Mouse (Mus musculus) forebrain, embryonic 13.5 days (tissue): Measurements from ENCODE around the gene Myh2. TPM values are rescaled to one million over a fixed set of nuclear protein-coding genes. Genes with fewer than 3 reads are reported as not detected.

ENCODE experiments used
- ATAC-seq: fragments of 200-750 bp; cut with Nextera tagmentation; 2 replicates; pipeline ENCODE4 v1.8.0; 2017
- H3K27ac ChIP-seq: fragments of 300-500 bp; sonication (generic); 2 replicates; pipeline ENCODE4 v1.5.1; 2015; ENCODE audit warnings: inconsistent platforms, mild to moderate bottlenecking, moderate library complexity
- H3K27me3 ChIP-seq: fragments of 300-500 bp; sonication (generic); 2 replicates; pipeline ENCODE4 v1.6.1; 2015; ENCODE audit warnings: mild to moderate bottlenecking, inconsistent platforms
- H3K36me3 ChIP-seq: fragments of 300-500 bp; sonication (generic); 2 replicates; pipeline ENCODE4 v1.6.1; 2015; ENCODE audit warnings: mild to moderate bottlenecking, inconsistent platforms; ENCODE audit not compliant: poor library complexity, severe bottlenecking
- H3K4me1 ChIP-seq: fragments of 300-500 bp; sonication (generic); 2 replicates; pipeline ENCODE4 v1.6.1; 2015; ENCODE audit warnings: inconsistent platforms
- H3K4me2 ChIP-seq: fragments of 300-500 bp; sonication (generic); 2 replicates; pipeline ENCODE4 v1.6.1; 2015; ENCODE audit warnings: inconsistent platforms, mild to moderate bottlenecking, moderate library complexity
- H3K4me3 ChIP-seq: fragments of 300-500 bp; sonication (generic); 2 replicates; pipeline ENCODE4 v1.5.1; 2015; ENCODE audit warnings: mild to moderate bottlenecking, inconsistent platforms
- H3K9ac ChIP-seq: fragments of 300-500 bp; sonication (generic); 2 replicates; pipeline ENCODE4 v1.6.1; 2015; ENCODE audit warnings: mild to moderate bottlenecking, inconsistent platforms
- H3K9me3 ChIP-seq: fragments of 300-500 bp; sonication (generic); replicated peaks from 2 replicates; pipeline ENCODE4 v1.6.1; 2016; ENCODE audit warnings: inconsistent platforms
- WGBS: fragments of 180-500 bp; shearing (Covaris S2); methylation state at CpG from one replicate; pipeline ENCODE4 v1.1.7; 2015; 5-methylcytosine and 5-hydroxymethylcytosine counted together
- polyA plus RNA-seq: library from polyadenylated mRNA; unstranded; fragments of >200 nt; fragmentation: Nextera tagmentation; extraction: Ambion mirVana; gene quantifications from 2 replicates; pipeline ENCODE4 v1.2.1, GENCODE M21; 2015

Gene Myh2
- polyA plus RNA-seq, 1 experiment from 2014 or later = not detected

- H3K4me1 ChIP-seq = no peaks in the 10 kb centered on the region
- H3K27ac ChIP-seq = no peak overlapping the region
- H3K9me3 ChIP-seq = no peaks in the 10 kb centered on the region
- 86% methylated on average over 3 of the region's 3 CpGs for WGBS
- no peaks in the 10 kb centered on the region for H3K27me3 ChIP-seq
- H3K4me2 ChIP-seq = no peak overlapping the region
- no peak overlapping the region for H3K9ac ChIP-seq
- H3K36me3 ChIP-seq = no peaks in the 10 kb centered on the region
- no peak for ATAC-seq
- no peak overlapping the region for H3K4me3 ChIP-seq
Measured at GRCm38 (mm10) chr11:67160131-67160530, 10.7 kb upstream of the Myh2 start.

DNA sequence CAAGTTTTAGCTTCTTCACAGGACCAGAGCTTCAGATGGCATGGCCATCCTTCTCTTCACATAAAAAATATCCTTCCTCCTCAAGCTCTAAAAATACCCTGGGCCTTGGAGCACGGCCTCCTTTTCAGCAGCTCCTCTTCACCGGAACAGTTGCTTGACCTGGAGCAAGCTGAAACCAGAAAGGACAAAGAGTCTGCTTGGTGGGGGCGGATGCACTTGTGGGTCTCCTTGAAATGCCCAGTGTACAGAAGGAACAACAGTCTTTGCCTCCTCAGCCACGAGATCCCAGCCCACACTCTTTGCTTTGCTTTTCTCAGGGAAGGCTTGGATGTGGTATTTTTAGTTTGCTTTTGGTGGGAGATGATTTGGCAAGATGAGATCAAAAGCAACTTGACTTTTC, 7.1 kb upstream of the Myh2 start:
- no peak overlapping the region for H3K9ac ChIP-seq
- H3K4me2 ChIP-seq = no peak overlapping the region
- no peak overlapping the region for H3K4me3 ChIP-seq
- WGBS = 81% methylated on average over 4 of the region's 4 CpGs
- H3K27ac ChIP-seq = no peak overlapping the region
- H3K9me3 ChIP-seq = no peaks in the 10 kb centered on the region
- no peak for ATAC-seq
- H3K36me3 ChIP-seq = no peaks in the 10 kb centered on the region
- no peaks in the 10 kb centered on the region for H3K4me1 ChIP-seq
- H3K27me3 ChIP-seq = no peaks in the 10 kb centered on the region

DNA sequence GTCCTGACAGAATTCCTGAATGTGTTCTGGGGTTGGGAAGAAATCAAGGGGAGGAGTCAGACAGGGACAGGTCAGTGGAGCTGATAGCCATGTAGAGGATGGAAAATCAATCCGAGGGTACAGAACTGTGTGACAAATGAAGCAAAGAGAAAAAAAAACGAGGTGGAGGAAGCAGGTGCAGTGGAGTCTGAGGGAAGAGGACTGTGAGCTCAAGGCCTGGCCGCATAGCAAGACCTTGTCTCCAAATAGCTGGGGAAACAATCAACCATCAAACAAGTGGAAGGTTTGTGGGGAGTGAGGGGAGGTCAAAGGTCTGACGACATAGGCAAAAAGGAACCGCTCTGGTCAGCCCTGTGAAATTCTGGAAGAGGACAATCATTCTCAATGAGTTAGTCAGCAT, 6.0 kb upstream of the Myh2 start:
- no peak for ATAC-seq
- Histone ChIP-seq H3K36me3 (no peaks in the 10 kb centered on the region), H3K9ac (no peak overlapping the region), H3K4me3 (no peak overlapping the region), H3K9me3 (no peaks in the 10 kb centered on the region), H3K27me3 (no peaks in the 10 kb centered on the region), H3K4me1 (no peaks in the 10 kb centered on the region), H3K27ac (no peak overlapping the region), H3K4me2 (no peak overlapping the region)
- WGBS = 83% methylated on average over 5 of the region's 5 CpGs

DNA sequence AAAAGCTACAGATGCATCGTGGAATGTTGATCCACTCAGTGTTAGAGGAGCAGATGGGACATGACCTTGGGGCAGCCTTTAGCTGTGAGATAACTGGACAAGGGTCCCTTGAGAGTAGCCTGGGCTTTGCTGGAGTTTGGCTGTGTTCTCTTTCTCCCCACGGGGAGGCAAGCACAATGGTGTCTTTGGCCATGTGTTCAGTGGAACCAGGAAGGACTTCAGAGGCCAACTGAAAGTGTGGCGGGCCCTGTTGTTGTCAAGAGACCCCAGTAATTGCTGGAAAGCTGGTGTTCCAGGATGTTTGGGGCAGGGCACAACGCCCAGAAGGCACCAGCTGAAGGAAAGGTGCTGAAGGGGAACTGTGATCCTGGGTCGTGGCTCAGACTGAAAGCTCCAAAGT, 1.5 kb upstream of the Myh2 start:
- no peaks in the 10 kb centered on the region for H3K9me3 ChIP-seq
- no peaks in the 10 kb centered on the region for H3K27me3 ChIP-seq
- H3K36me3 ChIP-seq = no peaks in the 10 kb centered on the region
- H3K27ac ChIP-seq = no peak overlapping the region
- H3K4me1 ChIP-seq = no peaks in the 10 kb centered on the region
- no peak overlapping the region for H3K4me2 ChIP-seq
- 65% methylated on average over 5 of the region's 5 CpGs for WGBS
- H3K9ac ChIP-seq = no peak overlapping the region
- H3K4me3 ChIP-seq = no peak overlapping the region
- no peak for ATAC-seq

DNA sequence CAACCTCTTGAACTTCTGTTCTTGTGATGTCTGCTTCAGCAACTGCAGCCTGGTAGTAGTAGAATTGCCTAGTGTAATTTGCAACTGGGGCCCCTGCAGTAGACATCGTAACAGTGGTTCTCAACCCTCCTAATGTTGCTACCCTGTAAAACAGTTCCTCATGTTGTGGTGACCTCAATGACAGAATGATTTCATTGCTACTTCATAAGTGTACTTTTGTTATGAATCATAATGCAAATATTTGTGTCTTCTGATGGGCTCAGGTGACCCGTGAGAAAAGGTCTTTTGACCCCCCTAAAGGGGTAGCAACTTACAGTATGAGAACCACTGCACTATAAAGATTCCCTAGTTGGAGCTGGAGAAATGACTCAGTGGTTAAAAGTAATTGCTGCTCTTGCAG, 1.6 kb downstream of the Myh2 start:
- no peak for ATAC-seq
- no peak overlapping the region for H3K4me3 ChIP-seq
- no peak overlapping the region for H3K4me2 ChIP-seq
- H3K9me3 ChIP-seq = no peaks in the 10 kb centered on the region
- no peak overlapping the region for H3K9ac ChIP-seq
- H3K27me3 ChIP-seq = no peaks in the 10 kb centered on the region
- no peaks in the 10 kb centered on the region for H3K36me3 ChIP-seq
- no peak overlapping the region for H3K27ac ChIP-seq
- H3K4me1 ChIP-seq = no peaks in the 10 kb centered on the region
- 91% methylated on average over 2 of the region's 2 CpGs for WGBS

DNA sequence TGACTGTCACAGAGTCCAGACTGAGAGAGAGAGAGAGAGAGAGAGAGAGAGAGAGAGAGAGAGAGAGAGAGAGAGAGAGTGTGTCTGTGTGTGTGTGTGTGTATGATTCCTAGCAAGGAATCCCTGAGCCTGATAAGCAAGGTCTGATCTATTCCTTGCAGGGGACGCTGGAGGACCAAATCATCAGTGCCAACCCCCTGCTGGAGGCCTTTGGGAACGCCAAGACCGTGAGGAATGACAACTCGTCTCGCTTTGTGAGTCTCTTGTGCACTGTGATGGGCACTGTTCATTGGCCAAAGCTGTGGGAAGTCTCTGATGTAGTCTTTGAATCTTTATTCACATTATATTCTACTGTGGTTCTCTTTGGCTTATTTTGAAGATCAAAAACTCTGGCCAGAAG, 5.5 kb downstream of the Myh2 start:
- 47% methylated on average over 5 of the region's 5 CpGs for WGBS

DNA sequence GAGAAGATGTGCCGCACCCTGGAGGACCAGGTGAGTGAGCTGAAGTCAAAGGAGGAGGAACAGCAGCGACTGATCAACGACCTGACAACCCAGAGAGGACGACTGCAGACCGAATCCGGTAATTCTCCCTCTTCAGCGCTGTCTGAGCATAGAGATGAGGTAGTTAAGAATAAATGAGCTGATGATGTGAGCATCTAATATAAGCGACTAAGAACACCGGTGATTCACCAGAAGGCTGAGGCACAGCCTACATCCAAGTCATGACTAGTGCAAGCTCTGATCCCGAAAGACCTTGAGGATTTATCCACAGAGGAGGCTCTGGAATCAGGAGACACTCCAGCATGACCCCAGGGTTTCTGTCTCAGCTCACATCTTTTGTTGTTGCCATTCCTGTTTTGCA, 19.5 kb downstream of the Myh2 start:
- Histone ChIP-seq H3K36me3 (no peaks in the 10 kb centered on the region), H3K27me3 (no peaks in the 10 kb centered on the region), H3K9ac (no peak overlapping the region), H3K4me3 (no peak overlapping the region), H3K4me2 (no peak overlapping the region), H3K9me3 (no peaks in the 10 kb centered on the region), H3K4me1 (no peaks in the 10 kb centered on the region), H3K27ac (no peak overlapping the region)
- 87% methylated on average over 10 of the region's 10 CpGs for WGBS
- ATAC-seq = no peak

More for the DNA sequence above, 5.5 kb downstream of the Myh2 start:
- no peak overlapping the region for H3K4me2 ChIP-seq
- H3K4me1 ChIP-seq = no peaks in the 10 kb centered on the region
- no peaks in the 10 kb centered on the region for H3K9me3 ChIP-seq
- no peaks in the 10 kb centered on the region for H3K27me3 ChIP-seq
- H3K36me3 ChIP-seq = no peaks in the 10 kb centered on the region
- no peak overlapping the region for H3K4me3 ChIP-seq
- H3K9ac ChIP-seq = no peak overlapping the region
- no peak for ATAC-seq
- H3K27ac ChIP-seq = no peak overlapping the region

- no peaks in the 10 kb centered on the region for H3K36me3 ChIP-seq
- H3K27ac ChIP-seq = no peak overlapping the region
- ATAC-seq = no peak
- H3K4me2 ChIP-seq = no peak overlapping the region
- H3K9ac ChIP-seq = no peak overlapping the region
- no peak overlapping the region for H3K4me3 ChIP-seq
- no peaks in the 10 kb centered on the region for H3K4me1 ChIP-seq
- no peaks in the 10 kb centered on the region for H3K9me3 ChIP-seq
- 90% methylated on average over 2 of the region's 2 CpGs for WGBS
- no peaks in the 10 kb centered on the region for H3K27me3 ChIP-seq
Measured at GRCm38 (mm10) chr11:67190814-67191213, 20.0 kb downstream of the Myh2 start.

GRCm38 (mm10) chr11:67191496-67191895, 20.7 kb downstream of the Myh2 start:
- Histone ChIP-seq H3K36me3 (no peaks in the 10 kb centered on the region), H3K9me3 (no peaks in the 10 kb centered on the region), H3K27ac (no peak overlapping the region), H3K27me3 (no peaks in the 10 kb centered on the region), H3K4me2 (no peak overlapping the region), H3K4me1 (no peaks in the 10 kb centered on the region), H3K9ac (no peak overlapping the region), H3K4me3 (no peak overlapping the region)
- 90% methylated on average over 14 of the region's 14 CpGs for whole genome bisulfite sequencing
- no peak for ATAC-seq

DNA sequence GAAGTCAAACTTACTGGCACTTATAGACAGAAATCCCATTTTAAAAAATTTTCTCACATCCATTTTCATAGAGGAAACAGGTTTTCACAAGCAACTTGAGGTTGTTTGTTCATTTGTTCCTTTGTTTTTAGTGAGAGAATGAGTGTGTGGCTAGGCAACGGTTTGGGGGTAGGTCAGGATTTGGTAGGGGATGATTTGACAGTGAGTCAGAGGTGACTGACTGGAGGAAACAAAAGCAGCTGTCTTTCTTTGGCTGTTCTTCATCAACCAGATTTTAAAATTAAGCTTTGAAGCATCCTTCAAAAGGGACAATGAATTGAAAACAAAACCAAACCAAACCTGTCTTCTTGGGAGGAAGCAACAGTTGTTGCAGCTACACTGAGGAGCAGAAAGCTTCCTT, 28.5 kb downstream of the Myh2 start:
- H3K27ac ChIP-seq = no peak overlapping the region
- no peak overlapping the region for H3K9ac ChIP-seq
- H3K4me3 ChIP-seq = no peak overlapping the region
- no peaks in the 10 kb centered on the region for H3K4me1 ChIP-seq
- 34% methylated on average over 1 of the region's 1 CpGs for WGBS
- no peaks in the 10 kb centered on the region for H3K27me3 ChIP-seq
- no peaks in the 10 kb centered on the region for H3K9me3 ChIP-seq
- no peak for ATAC-seq
- H3K4me2 ChIP-seq = no peak overlapping the region
- H3K36me3 ChIP-seq = no peaks in the 10 kb centered on the region

DNA sequence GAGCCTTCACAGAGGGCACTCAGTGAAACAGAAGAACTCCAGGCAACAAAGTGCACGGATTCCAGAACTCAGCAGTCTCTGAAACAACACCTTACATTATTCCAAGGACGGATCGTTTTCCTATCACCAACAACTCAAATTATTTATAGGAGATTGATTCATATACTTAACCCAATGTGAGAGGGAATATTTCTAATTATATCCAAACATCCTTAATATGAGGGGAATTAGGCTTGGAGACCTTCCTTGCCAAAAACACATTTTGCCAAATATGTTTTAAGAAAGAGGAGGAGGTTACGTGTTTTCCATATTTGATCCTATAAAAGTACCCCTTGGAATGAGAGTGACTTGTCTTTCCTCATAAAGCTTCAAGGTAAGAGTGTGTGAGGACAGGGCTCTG, 28.9 kb downstream of the Myh2 start, which contains the start of gene Myh1:
Gene Myh1 (plus strand): TSS at position 301 of the 400 bp plus-strand sequence.
- H3K4me3 ChIP-seq = no peak within 1 kb of the TSS
- no peak within 1 kb of the TSS for H3K4me2 ChIP-seq
- H3K9ac ChIP-seq = no peak within 1 kb of the TSS
- whole genome bisulfite sequencing = 78% methylated on average over 4 of the region's 4 CpGs
- H3K27me3 ChIP-seq = no peaks in the 10 kb centered on the region
- no peaks in the 10 kb centered on the region for H3K36me3 ChIP-seq
- no peaks in the 10 kb centered on the region for H3K9me3 ChIP-seq
- no peak within 1 kb of the TSS for H3K27ac ChIP-seq
- ATAC-seq = no peak
- no peaks in the 10 kb centered on the region for H3K4me1 ChIP-seq

DNA sequence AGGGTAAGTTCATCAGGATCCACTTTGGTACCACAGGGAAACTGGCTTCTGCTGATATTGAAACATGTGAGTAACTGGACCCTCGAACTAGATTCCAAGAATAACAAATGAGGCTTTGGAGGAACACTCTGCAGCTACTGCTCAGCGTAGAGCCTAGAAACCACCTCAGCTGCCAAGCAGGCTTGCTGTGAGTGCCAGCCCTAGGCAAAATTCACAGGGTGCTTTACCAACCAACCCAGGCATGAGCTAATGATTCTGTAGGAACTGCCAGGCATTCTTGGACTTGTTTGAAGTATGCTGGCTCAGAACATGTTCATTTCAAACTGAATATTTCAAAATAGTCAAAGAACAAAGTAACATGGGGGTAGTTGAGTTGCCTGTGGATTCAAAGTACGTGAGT, 33.9 kb downstream of the Myh2 start:
- H3K9ac ChIP-seq = no peak overlapping the region
- 77% methylated on average over 3 of the region's 3 CpGs for WGBS
- H3K4me2 ChIP-seq = no peak overlapping the region
- H3K9me3 ChIP-seq = no peaks in the 10 kb centered on the region
- H3K4me1 ChIP-seq = no peaks in the 10 kb centered on the region
- no peak overlapping the region for H3K4me3 ChIP-seq
- H3K27ac ChIP-seq = no peak overlapping the region
- no peaks in the 10 kb centered on the region for H3K27me3 ChIP-seq
- ATAC-seq = no peak
- no peaks in the 10 kb centered on the region for H3K36me3 ChIP-seq

GRCm38 (mm10) chr11:67221803-67222202, 51.0 kb downstream of the Myh2 start:
- no peaks in the 10 kb centered on the region for H3K36me3 ChIP-seq
- H3K4me3 ChIP-seq = no peak overlapping the region
- WGBS = 94% methylated on average over 8 of the region's 8 CpGs
- H3K9ac ChIP-seq = no peak overlapping the region
- H3K4me2 ChIP-seq = no peak overlapping the region
- ATAC-seq = no peak
- H3K9me3 ChIP-seq = no peaks in the 10 kb centered on the region
- no peak overlapping the region for H3K27ac ChIP-seq
- H3K27me3 ChIP-seq = no peaks in the 10 kb centered on the region
- H3K4me1 ChIP-seq = no peaks in the 10 kb centered on the region
